Mouse (Mus musculus) limb, embryonic 14.5 days (tissue): ENCODE measurements around the gene Otud6a. TPM values are rescaled to one million over a fixed set of nuclear protein-coding genes. Genes with fewer than 3 reads are reported as not detected.

Experiments used
- ATAC-seq: fragments of 200-750 bp; cut with Nextera tagmentation; 2 replicates; pipeline ENCODE4 v1.8.0; 2017; ENCODE audit warnings: low read depth, moderate number of reproducible peaks, moderate TSS enrichment; ENCODE audit not compliant: low FRiP score
- DNase-seq: peaks from one replicate; pipeline ENCODE4 v3.0.0-alpha.2; 2015; ENCODE audit warnings: low spot score
- H3K27ac ChIP-seq: fragments of 300-500 bp; sonication (generic); replicated peaks from 2 replicates; pipeline ENCODE4 v1.5.1; 2014; ENCODE audit warnings: low read depth, mild to moderate bottlenecking, low read length, moderate library complexity, mixed read lengths
- H3K27me3 ChIP-seq: fragments of 300-500 bp; sonication (generic); 2 replicates; pipeline ENCODE4 v1.6.1; 2014; ENCODE audit warnings: low read length, mixed read lengths; ENCODE audit not compliant: control insufficient read depth, insufficient read depth
- H3K36me3 ChIP-seq: fragments of 300-500 bp; sonication (generic); 2 replicates; pipeline ENCODE4 v1.6.1; 2014; ENCODE audit warnings: mild to moderate bottlenecking, low read length, moderate library complexity, mixed read lengths; ENCODE audit not compliant: control insufficient read depth, insufficient read depth
- H3K4me1 ChIP-seq: fragments of 300-500 bp; sonication (generic); 2 replicates; pipeline ENCODE4 v1.6.1; 2014; ENCODE audit warnings: antibody characterized with exemption, low read length, mixed read lengths; ENCODE audit not compliant: control insufficient read depth, insufficient read depth
- H3K4me2 ChIP-seq: fragments of 300-500 bp; sonication (generic); replicated peaks from 2 replicates; pipeline ENCODE4 v1.6.1; 2014; ENCODE audit warnings: low read depth, mild to moderate bottlenecking, low read length, moderate library complexity; ENCODE audit not compliant: severe bottlenecking
- H3K4me3 ChIP-seq: fragments of 300-500 bp; sonication (generic); replicated peaks from 2 replicates; pipeline ENCODE4 v1.5.1; 2014; ENCODE audit warnings: low read length
- H3K9ac ChIP-seq: fragments of 300-500 bp; sonication (generic); 2 replicates; pipeline ENCODE4 v1.6.1; 2014; ENCODE audit warnings: mild to moderate bottlenecking, low read depth, low read length, moderate library complexity; ENCODE audit not compliant: severe bottlenecking
- H3K9me3 ChIP-seq: fragments of 300-500 bp; sonication (generic); 2 replicates; pipeline ENCODE4 v1.6.1; 2016; ENCODE audit warnings: low read length; ENCODE audit not compliant: control insufficient read depth
- POLR2A ChIP-seq: fragments of 200-500 bp; IDR thresholded peaks from 2 replicates; pipeline ENCODE4 v1.8.0; 2012; ENCODE audit warnings: inconsistent platforms, mild to moderate bottlenecking, moderate library complexity, borderline replicate concordance; ENCODE audit not compliant: insufficient read depth, insufficient read length; ENCODE audit errors: extremely low read depth
- WGBS: fragments of 180-500 bp; shearing (Covaris S2); extraction: QIAGEN DNeasy Blood & Tissue Kit; methylation state at CpG from one replicate; pipeline ENCODE4 v1.1.7; 2014; 5-methylcytosine and 5-hydroxymethylcytosine counted together
- microRNA counts: library from miRNA; unstranded; fragments of <30 nt; microRNA quantifications from one replicate; lab custom pipeline; 2016
- microRNA-seq: library from miRNA; unstranded; fragments of <30 nt; microRNA quantifications from one replicate; pipeline ENCODE4, GENCODE M21; 2016
- polyA plus RNA-seq, 2 experiments: library from polyadenylated mRNA; depleted of rRNA in 1 of 2; stranded (reverse) in 1 of 2; unstranded in 1 of 2; fragments of >200 nt; fragmentation: Nextera tagmentation in 1 of 2; extraction: Ambion mirVana in 1 of 2; gene quantifications; 2 replicates each; pipeline versions ENCODE4 v1.2.1 to v1.2.3; 2012 to 2014

Gene Otud6a
- polyA plus RNA-seq, 2 experiments, result not detected

GRCm38 (mm10) chrX:100468047-100468446 lies 39.2 kb downstream of the Otud6a start:
- Histone ChIP-seq H3K4me3 (no peak overlapping the region), H3K27ac (no peak overlapping the region), H3K36me3 (no peaks in the 10 kb centered on the region), H3K27me3 (no peaks in the 10 kb centered on the region), H3K9ac (no peak overlapping the region), H3K4me2 (no peak overlapping the region), H3K4me1 (no peaks in the 10 kb centered on the region), H3K9me3 (no peaks in the 10 kb centered on the region)
- no peak for TF ChIP-seq POLR2A
- WGBS, result 75% methylated on average over 4 of the region's 4 CpGs
- DNase-seq (no peak), ATAC-seq (no peak)

GRCm38 (mm10) chrX:100470126-100470525 lies 41.3 kb downstream of the Otud6a start:
- H3K27ac ChIP-seq, result no peak overlapping the region
- no peaks in the 10 kb centered on the region for H3K27me3 ChIP-seq
- H3K4me1 ChIP-seq, result no peaks in the 10 kb centered on the region
- DNase-seq, result no peak
- WGBS, result 88% methylated on average over 3 of the region's 3 CpGs
- ATAC-seq, result no peak
- H3K4me2 ChIP-seq, result no peak overlapping the region
- TF ChIP-seq POLR2A, result no peak
- H3K9me3 ChIP-seq, result no peaks in the 10 kb centered on the region
- no peak overlapping the region for H3K9ac ChIP-seq
- H3K4me3 ChIP-seq, result no peak overlapping the region
- no peaks in the 10 kb centered on the region for H3K36me3 ChIP-seq

- no peaks in the 10 kb centered on the region for H3K27me3 ChIP-seq
- H3K4me3 ChIP-seq, result no peak overlapping the region
- no peak overlapping the region for H3K9ac ChIP-seq
- no peaks in the 10 kb centered on the region for H3K9me3 ChIP-seq
- H3K27ac ChIP-seq, result no peak overlapping the region
- TF ChIP-seq POLR2A, result no peak
- ATAC-seq, result no peak
- no peak overlapping the region for H3K4me2 ChIP-seq
- no peaks in the 10 kb centered on the region for H3K36me3 ChIP-seq
- DNase-seq, result no peak
- H3K4me1 ChIP-seq, result no peaks in the 10 kb centered on the region
- 86% methylated on average over 3 of the region's 3 CpGs for WGBS
Observed at GRCm38 (mm10) chrX:100471491-100471890, 42.7 kb downstream of the Otud6a start.

- ATAC-seq, result no peak
- 71% methylated on average over 4 of the region's 4 CpGs for WGBS
- Histone ChIP-seq H3K4me2 (no peak overlapping the region), H3K4me3 (no peak overlapping the region), H3K27ac (no peak overlapping the region), H3K9ac (no peak overlapping the region), H3K9me3 (no peaks in the 10 kb centered on the region), H3K27me3 (no peaks in the 10 kb centered on the region), H3K36me3 (no peaks in the 10 kb centered on the region), H3K4me1 (no peaks in the 10 kb centered on the region)
- TF ChIP-seq POLR2A, result no peak
- no peak for DNase-seq
Observed at GRCm38 (mm10) chrX:100475569-100476223, 46.9 kb downstream of the Otud6a start.

MicroRNA genes within 50 kb of the gene (microRNA counts, 519-probe panel; counts per million panel counts)
- microRNA mmu-miR-676 (lab: Ali Mortazavi, UCI), result 3,217 counts per million, percentile 61 among the panel's probes with 10 or more counts

Small RNAs within 50 kb of the gene (microRNA-seq; reads per million reads assigned to microRNA genes)
- gene Mir676, result 685 reads per million, percentile 68 among the genes with 10 or more reads in this experiment

Other genes with a start within 250 kb of the Otud6a start
- gene Awat2, start 13.7 kb downstream of the Otud6a start, polyA plus RNA-seq (2012; rRNA removed), result 1.1 TPM in 2 replicates
- gene Awat2, start 13.7 kb downstream of the Otud6a start, polyA plus RNA-seq (2014; fragmentation: Nextera tagmentation; extraction: Ambion mirVana), result 0.81 and 0.88 TPM in 2 replicates
- gene Igbp1, start 65.3 kb downstream of the Otud6a start, polyA plus RNA-seq (2012; rRNA removed), result 50.5 and 65.3 TPM in 2 replicates
- 43.3 and 45.3 TPM in 2 replicates for gene Igbp1, start 65.3 kb downstream of the Otud6a start, polyA plus RNA-seq (2014; fragmentation: Nextera tagmentation; extraction: Ambion mirVana)
- not detected in 2 replicates for gene Dgat2l6, start 95.8 kb downstream of the Otud6a start, polyA plus RNA-seq (2012; rRNA removed)
- gene Dgat2l6, start 95.8 kb downstream of the Otud6a start, polyA plus RNA-seq (2014; fragmentation: Nextera tagmentation; extraction: Ambion mirVana), result not detected in 2 replicates
- not detected in 2 replicates for gene Awat1, start 143.2 kb downstream of the Otud6a start, polyA plus RNA-seq (2012; rRNA removed)
- gene Awat1, start 143.2 kb downstream of the Otud6a start, polyA plus RNA-seq (2014; fragmentation: Nextera tagmentation; extraction: Ambion mirVana), result not detected in 2 replicates
- gene P2ry4, start 165.9 kb downstream of the Otud6a start, polyA plus RNA-seq (2012; rRNA removed), result 0.03 and 0.04 TPM in 2 replicates
- gene P2ry4, start 165.9 kb downstream of the Otud6a start, polyA plus RNA-seq (2014; fragmentation: Nextera tagmentation; extraction: Ambion mirVana), result 0.06 TPM in 1 of 2 replicates, not detected in the other
- gene Arr3, start 176.5 kb downstream of the Otud6a start, polyA plus RNA-seq (2012; rRNA removed), result not detected in 2 replicates
- not detected in 2 replicates for gene Arr3, start 176.5 kb downstream of the Otud6a start, polyA plus RNA-seq (2014; fragmentation: Nextera tagmentation; extraction: Ambion mirVana)
- 10.9 and 17.6 TPM in 2 replicates for gene Kif4, start 196.7 kb downstream of the Otud6a start, polyA plus RNA-seq (2012; rRNA removed)
- 21.1 and 24.8 TPM in 2 replicates for gene Kif4, start 196.7 kb downstream of the Otud6a start, polyA plus RNA-seq (2014; fragmentation: Nextera tagmentation; extraction: Ambion mirVana)
- gene Pdzd11, start 197.6 kb downstream of the Otud6a start, polyA plus RNA-seq (2012; rRNA removed), result 45.6 and 57.3 TPM in 2 replicates
- 112 and 119 TPM in 2 replicates for gene Pdzd11, start 197.6 kb downstream of the Otud6a start, polyA plus RNA-seq (2014; fragmentation: Nextera tagmentation; extraction: Ambion mirVana)